Mouse (Mus musculus) cortical plate, adult 2 months (tissue): ENCODE results near the gene Adamts13.

Experiments used
- CTCF ChIP-seq: fragments of 200-500 bp; IDR thresholded peaks from 2 replicates; pipeline ENCODE4 v1.5.1; 2011; ENCODE audit warnings: mild to moderate bottlenecking, control low read depth, low read length; ENCODE audit not compliant: insufficient read depth; ENCODE audit errors: extremely low read depth
- POLR2A ChIP-seq: fragments of 200-500 bp; IDR thresholded peaks from 2 replicates; pipeline ENCODE4 v1.6.1; 2011; ENCODE audit warnings: mild to moderate bottlenecking, low read length, control low read depth; ENCODE audit not compliant: insufficient read depth; ENCODE audit errors: extremely low read depth

DNA sequence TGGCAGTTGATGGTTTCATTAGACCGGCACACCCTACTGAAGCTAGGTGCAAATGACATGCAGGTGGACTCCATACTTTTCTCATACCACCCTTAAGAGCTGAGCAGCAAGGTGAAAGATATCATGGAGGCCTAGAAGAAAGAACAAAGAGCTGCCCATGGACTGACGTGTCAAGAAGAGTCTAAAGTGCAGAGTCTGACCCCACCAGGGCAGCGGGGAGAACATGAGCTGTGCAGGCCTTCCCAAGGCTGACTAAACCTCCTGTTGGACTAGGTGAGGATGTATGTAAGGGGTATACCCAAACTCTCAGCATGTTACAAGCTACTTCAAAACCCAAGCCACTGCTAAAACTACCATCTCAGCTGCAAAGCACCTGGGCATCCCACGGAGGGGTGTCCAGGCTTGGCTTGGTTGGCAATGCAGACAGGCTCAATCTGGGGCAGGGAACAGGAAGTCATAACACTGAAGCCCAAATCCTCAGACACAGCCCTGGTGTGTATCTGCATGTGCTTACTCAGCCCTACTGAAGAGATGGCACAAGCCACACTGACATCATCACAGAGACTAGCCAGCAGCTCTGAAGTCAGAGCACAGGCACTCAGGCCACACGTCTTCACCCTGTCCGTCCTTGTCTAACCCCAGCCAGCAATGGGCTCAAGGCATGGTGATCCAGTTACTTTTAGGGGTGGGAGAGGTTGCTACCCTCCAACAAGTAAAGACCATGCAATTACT lies 45.3 kb upstream of the Adamts13 start:
- TF ChIP-seq CTCF: no peak
- TF ChIP-seq POLR2A: no peak
